Mouse (Mus musculus): ENCODE data around the gene Tas2r124. TPM values are rescaled to one million over a fixed set of nuclear protein-coding genes. Genes with fewer than 3 reads are reported as not detected.

Tas2r124 gene
- not detected for total RNA-seq (2021)
- long read RNA-seq, experiment 1 = 0 reads
- long read RNA-seq, experiment 2 = 0 reads

DNA sequence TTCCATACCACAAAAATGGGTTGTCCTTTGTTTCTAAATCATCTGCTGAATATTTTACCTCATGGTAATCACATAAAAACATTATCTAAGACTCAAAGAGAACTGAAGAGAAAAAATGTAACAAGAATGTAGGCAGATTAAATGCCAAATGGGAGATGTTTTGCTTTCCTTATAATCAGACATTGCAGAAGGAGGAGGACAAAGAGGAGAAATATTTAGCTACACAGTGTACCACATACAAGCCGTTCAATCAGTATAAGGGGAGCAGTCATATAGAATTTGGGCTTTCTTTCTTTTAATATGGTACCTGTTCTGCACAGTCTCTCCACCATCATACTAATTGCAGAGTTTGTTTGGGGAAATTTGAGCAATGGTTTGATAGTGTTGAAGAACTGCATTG, at the start of gene Tas2r124:
Gene Tas2r124 (plus strand): TSS at position 301 of the 400 bp plus-strand sequence.
- intact Hi-C loops (cut with DNase I) = no loop called here
- DNase-seq = no peak

DNA sequence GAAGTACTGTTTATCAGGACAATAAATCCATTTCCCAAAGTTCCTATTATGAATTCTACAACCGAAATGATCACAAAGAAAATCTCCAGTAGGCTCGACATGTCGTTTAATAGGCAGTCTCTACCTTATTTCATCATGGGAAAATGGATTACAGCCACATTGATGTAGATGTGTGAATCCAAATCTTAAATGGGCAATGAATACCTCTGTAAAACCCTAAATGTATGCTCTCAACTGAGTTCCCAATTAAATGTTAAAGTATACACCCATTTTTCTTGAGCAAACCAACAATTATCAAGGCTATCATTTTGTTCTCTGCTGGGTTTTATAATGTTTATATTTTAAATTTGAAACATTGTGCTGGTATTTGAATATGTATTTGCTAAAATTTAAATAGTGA, 42.7 kb upstream of the Tas2r124 start, which contains the start of gene Tas2r122:
Gene Tas2r122 (minus strand): TSS at position 101 of the 400 bp plus-strand sequence.
- no peak for DNase-seq
- intact Hi-C loops (cut with DNase I) = no loop called here

DNA sequence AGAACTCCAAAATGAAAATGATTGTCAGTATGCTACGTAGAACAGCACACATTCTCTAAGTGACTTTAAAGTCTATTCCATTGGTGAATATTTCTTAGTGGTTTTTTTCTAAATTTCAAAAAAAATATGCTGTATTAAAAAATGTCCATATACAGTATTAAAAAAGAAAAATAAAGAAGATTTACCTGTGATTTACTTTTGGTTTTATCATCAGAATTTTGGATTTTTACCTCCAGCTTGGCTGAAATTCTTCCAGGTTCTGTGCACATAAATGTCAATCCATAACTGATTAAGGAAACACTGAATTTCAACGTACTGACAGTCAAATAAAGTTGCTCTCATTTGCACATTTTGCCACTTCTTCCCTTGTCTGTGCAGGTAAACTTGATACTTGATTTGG, 16.6 kb upstream of the Tas2r124 start, which contains the start of gene Tas2r115:
Gene Tas2r115 (minus strand): TSS at position 101 of the 400 bp plus-strand sequence.
- DNase-seq = no peak
- intact Hi-C loops (cut with DNase I) = no loop called here

DNA sequence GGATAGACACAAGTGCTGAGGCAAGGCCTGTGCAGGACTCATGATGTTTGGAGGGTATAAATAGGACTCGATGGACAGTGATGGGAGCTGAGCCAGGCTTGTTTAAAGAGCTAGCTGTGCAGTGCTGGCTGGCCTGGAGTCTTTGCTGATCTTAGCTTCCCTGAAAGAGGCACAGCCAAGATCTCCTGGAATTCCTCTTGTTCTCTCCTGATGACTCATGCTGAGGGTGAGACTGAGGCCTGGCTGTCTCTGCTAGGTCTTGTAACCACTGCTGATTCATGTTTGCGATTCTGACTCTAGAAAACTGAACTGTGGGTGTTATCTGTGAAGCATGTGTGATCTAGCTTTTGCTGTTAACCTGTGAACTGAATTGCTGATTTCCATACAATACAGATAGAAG, 4.3 kb upstream of the Tas2r124 start:
- DNase-seq = no peak
- intact Hi-C loops (cut with DNase I) = no loop called here

DNA sequence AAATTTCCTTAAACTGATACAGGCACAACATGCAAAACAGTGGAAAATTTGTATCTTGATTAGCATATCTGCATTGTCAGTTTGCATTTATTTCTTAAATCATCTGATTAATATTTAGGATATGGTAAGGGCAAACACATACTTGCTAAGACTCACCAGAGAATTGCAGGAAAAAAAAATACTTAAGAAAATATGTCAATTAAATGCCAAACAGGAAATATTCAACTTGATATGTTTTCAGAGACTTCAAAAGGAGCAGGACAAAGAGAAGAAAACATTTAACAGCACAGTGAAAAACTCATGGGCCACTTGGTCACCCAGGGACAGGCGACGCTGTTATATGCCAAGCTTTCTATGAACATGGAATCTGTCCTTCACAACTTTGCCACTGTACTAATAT, 7.3 kb downstream of the Tas2r124 start, which contains the start of gene Tas2r102:
Gene Tas2r102 (plus strand): TSS at position 301 of the 400 bp plus-strand sequence.
- no peak for DNase-seq
- intact Hi-C loops (cut with DNase I) = no loop called here

DNA sequence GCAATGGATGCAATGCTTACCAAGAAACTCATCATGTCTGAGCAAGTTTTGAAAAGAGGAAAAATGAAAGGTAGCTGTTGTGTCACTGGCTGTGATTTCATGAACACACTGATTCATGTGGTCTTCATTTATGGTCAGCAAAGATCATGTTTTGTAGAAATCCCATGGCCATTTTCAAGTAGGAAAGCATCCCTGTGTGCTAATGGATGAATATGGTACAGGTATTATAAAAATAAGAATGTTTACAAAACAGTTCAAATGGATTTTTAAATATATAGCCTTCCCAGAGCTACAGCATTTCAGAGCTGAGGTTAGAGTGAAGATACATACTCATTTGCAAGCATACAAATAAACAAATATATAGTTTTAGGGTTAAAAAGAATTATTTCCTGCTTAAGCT, 23.5 kb downstream of the Tas2r124 start, which contains the start of gene Tas2r136:
Gene Tas2r136 (minus strand): TSS at position 101 of the 400 bp plus-strand sequence.
- intact Hi-C loops (cut with DNase I) = no loop called here
- DNase-seq = no peak

DNA sequence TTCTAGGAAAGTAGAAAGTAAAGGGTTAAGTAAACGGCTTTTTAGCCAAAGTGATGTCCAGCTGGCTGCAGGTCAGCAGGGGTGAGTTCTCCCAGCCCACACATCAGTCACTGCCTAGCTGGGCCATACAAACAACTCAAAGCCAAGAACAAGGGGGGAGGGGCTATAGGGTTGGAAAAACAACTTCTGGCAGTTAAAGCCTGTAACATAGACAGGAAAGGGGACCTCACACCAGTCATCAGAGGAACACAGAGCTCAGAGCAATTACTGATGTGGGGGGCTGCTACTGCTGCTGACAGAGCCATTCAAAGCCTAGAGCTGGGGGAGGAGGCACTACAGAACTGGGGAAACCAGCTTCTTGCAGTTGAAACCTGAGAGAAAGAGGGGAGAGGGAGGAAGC, 40.9 kb downstream of the Tas2r124 start:
- intact Hi-C loops (cut with DNase I) = no loop called here
- DNase-seq = no peak

DNA sequence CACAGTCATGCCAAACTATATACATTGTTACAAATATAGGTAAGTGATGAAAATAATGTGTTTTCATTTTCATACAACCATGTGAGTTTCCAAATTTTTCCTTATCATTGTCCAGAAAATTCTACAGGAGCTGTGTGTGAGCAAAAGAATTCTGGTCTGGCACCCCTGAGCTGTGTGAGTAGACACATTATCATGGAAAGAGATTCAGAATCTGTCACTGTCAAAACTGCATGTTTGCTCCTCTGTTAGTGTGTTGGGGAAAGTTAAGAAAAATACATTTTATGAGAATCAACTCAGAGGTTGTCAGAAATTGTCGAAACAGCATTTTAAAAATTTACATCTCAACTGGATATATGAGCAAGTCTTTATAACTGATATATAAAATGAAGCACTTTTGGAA, 48.0 kb downstream of the Tas2r124 start, which contains the start of gene Tas2r117:
Gene Tas2r117 (plus strand): TSS at position 301 of the 400 bp plus-strand sequence.
- DNase-seq = no peak
- intact Hi-C loops (cut with DNase I) = no loop called here

Other genes with a start within 250 kb of the Tas2r124 start
- not detected for gene Prh1, start 184.9 kb upstream of the Tas2r124 start, total RNA-seq (2021)
- gene Prp2, start 158.8 kb upstream of the Tas2r124 start, total RNA-seq (2021) = not detected
- not detected for gene A630073D07Rik, start 103.2 kb upstream of the Tas2r124 start, total RNA-seq (2021)
- not detected for gene Tas2r120, start 97.8 kb upstream of the Tas2r124 start, total RNA-seq (2021)
- gene Tas2r121, start 53.7 kb upstream of the Tas2r124 start, total RNA-seq (2021) = not detected
- not detected for gene Tas2r122, start 42.8 kb upstream of the Tas2r124 start, total RNA-seq (2021)
- not detected for gene Tas2r115, start 16.7 kb upstream of the Tas2r124 start, total RNA-seq (2021)
- gene Tas2r102, start 7.4 kb downstream of the Tas2r124 start, total RNA-seq (2021) = not detected
- gene Tas2r136, start 23.4 kb downstream of the Tas2r124 start, total RNA-seq (2021) = not detected
- not detected for gene Tas2r117, start 48.1 kb downstream of the Tas2r124 start, total RNA-seq (2021)
- gene Tas2r123, start 92.4 kb downstream of the Tas2r124 start, total RNA-seq (2021) = not detected
- not detected for gene Tas2r116, start 100.7 kb downstream of the Tas2r124 start, total RNA-seq (2021)
- not detected for gene Tas2r110, start 113.3 kb downstream of the Tas2r124 start, total RNA-seq (2021)
- not detected for gene Tas2r113, start 138.3 kb downstream of the Tas2r124 start, total RNA-seq (2021)
- not detected for gene Tas2r125, start 154.9 kb downstream of the Tas2r124 start, total RNA-seq (2021)
- gene Tas2r129, start 196.4 kb downstream of the Tas2r124 start, total RNA-seq (2021) = not detected
- gene Tas2r131, start 203.2 kb downstream of the Tas2r124 start, total RNA-seq (2021) = not detected
- gene Tas2r109, start 226.2 kb downstream of the Tas2r124 start, total RNA-seq (2021) = not detected